Mouse (Mus musculus): Measurements from ENCODE around the gene Tmem88. TPM values are rescaled to one million over a fixed set of nuclear protein-coding genes. Genes with fewer than 3 reads are reported as not detected.

Tmem88 gene
- polyA plus RNA-seq, 1 experiment from 2014 or later, result 4.7 TPM

DNA sequence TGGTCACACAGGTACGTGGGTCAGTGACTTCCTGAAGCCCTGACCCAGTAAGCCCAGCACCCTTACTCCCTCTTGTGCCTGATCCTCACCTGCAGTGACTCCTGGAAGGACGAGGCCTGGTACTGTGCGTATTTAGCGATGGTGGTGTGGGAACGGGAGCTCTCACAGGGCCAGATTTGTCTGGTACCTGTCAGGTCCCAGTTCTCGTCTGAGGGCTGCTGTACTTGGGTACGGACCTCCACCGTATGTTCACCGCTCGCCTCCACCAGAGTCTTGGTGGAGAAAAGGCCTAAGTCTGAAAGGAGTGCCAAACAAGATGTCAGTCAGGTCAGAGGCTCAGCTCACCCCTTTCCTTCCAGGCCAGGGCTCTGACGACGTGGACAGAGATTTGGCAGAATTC lies 4.0 kb upstream of the Tmem88 start:
- Histone ChIP-seq H3K4me3 (ENCODE audit: low read depth, low read length) (no peak overlapping the region), H3K4me2 (ENCODE audit: low read length) (no peak overlapping the region), H3K36me3 (ENCODE audit: control insufficient read depth, insufficient read depth, low read length) (peaks cover 89% of the 10 kb centered on the region), H3K9ac (ENCODE audit: low read length) (no peak overlapping the region), H3K27ac (ENCODE audit: low read depth, low read length) (no peak overlapping the region), H3K9me3 (replicated peaks; ENCODE audit: control insufficient read depth, low read length) (no peaks in the 10 kb centered on the region), H3K4me1 (ENCODE audit: control insufficient read depth, insufficient read depth, low read length) (no peaks in the 10 kb centered on the region; the same call in 1 of the 2 replicates), H3K27me3 (replicated peaks; ENCODE audit: control insufficient read depth, insufficient read depth, low read length) (0 out of 2 replicates have a peak, but pooled peaks cover 4% of the 10 kb centered on the region)
- no peak for DNase-seq (ENCODE audit: low spot score)
- 84% methylated on average over 12 of the region's 12 CpGs for WGBS
- no peak for ATAC-seq

DNA sequence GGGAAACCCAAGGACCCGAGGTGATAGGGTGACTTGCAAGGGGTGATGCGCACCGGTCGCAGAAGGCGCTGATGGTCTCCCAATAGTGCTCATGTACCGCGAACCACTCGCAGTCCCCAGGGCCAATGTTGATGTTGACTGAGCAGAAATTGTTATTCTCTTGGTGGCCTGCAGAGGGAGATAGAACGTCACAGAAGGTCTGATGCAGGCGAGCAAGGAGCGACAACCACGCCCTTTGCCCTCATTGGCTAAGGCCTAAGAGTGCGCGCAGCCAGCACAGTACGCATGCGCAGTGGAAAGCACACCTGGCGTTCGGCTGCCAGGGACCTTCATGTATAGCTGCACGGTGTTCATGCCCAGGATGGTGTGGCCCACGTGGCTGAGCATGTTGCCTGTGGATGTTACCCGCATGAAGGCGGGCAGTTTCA lies 3.2 kb upstream of the Tmem88 start:
- 12% methylated on average over 22 of the region's 22 CpGs for WGBS
- Histone ChIP-seq H3K27ac (ENCODE audit: low read depth, low read length) (no peak overlapping the region), H3K4me1 (ENCODE audit: control insufficient read depth, insufficient read depth, low read length) (peaks cover 6% of the 10 kb centered on the region; the same call in 1 of the 2 replicates), H3K9ac (ENCODE audit: low read length) (no peak overlapping the region), H3K4me3 (ENCODE audit: low read depth, low read length) (no peak overlapping the region), H3K4me2 (ENCODE audit: low read length) (no peak overlapping the region), H3K36me3 (ENCODE audit: control insufficient read depth, insufficient read depth, low read length) (peaks cover 81% of the 10 kb centered on the region), H3K9me3 (replicated peaks; ENCODE audit: control insufficient read depth, low read length) (no peaks in the 10 kb centered on the region), H3K27me3 (replicated peaks; ENCODE audit: control insufficient read depth, insufficient read depth, low read length) (0 out of 2 replicates have a peak, but pooled peaks cover 4% of the 10 kb centered on the region)
- peak; percentile 96 for DNase-seq (ENCODE audit: low spot score)
- peak; percentile 71 for ATAC-seq

DNA sequence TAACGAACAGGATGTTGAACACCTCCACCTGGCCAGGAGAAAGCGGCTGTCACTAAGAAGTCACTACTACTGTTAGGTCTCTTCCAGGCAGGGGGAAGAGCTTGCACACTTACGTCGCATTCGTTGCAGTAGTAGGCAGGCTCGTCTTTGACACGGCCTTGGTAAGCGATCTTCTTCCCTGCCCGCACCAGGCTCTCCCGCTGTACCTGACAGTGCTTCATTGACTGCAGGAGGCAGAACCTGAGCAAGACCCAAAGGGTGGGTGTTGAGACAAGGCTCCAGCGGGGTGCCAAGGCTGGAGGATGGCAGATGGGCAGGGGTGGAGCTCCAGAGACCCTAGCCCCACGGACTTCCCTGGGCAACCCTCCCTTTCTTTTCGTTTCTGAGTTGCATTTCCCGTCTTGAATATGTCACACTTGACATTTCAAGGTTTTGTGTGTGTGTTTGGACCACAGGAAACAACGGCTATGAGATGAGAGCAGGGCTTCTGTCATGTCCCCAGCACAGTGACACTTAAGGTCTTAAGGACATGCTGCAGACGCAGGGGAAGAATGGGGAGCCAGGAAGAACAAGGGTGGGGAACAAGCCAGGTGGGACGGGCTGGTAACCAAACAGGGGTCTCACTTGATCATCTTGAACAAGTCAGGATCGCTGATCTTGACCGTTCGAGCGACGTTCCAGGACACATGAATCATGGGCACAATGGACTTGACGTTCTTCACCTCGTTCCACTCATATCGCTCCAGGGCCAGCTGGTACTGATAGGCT lies 2.2 kb upstream of the Tmem88 start:
- DNase-seq (ENCODE audit: low spot score) (no peak), ATAC-seq (no peak)
- 0 out of 2 replicates have a peak, but pooled peaks cover 4% of the 10 kb centered on the region for H3K27me3 ChIP-seq (replicated peaks; ENCODE audit: control insufficient read depth, insufficient read depth, low read length)
- WGBS, result 76% methylated on average over 25 of the region's 25 CpGs
- H3K9me3 ChIP-seq (replicated peaks; ENCODE audit: control insufficient read depth, low read length), result no peaks in the 10 kb centered on the region
- H3K27ac ChIP-seq (ENCODE audit: low read depth, low read length), result no peak overlapping the region
- peak overlapping the region; percentile 8; the same call in 1 of the 2 replicates for H3K9ac ChIP-seq (ENCODE audit: low read length)
- no peak overlapping the region for H3K4me3 ChIP-seq (ENCODE audit: low read depth, low read length)
- peaks cover 8% of the 10 kb centered on the region; the same call in 1 of the 2 replicates for H3K4me1 ChIP-seq (ENCODE audit: control insufficient read depth, insufficient read depth, low read length)
- H3K36me3 ChIP-seq (ENCODE audit: control insufficient read depth, insufficient read depth, low read length), result peaks cover 72% of the 10 kb centered on the region
- H3K4me2 ChIP-seq (ENCODE audit: low read length), result no peak overlapping the region

DNA sequence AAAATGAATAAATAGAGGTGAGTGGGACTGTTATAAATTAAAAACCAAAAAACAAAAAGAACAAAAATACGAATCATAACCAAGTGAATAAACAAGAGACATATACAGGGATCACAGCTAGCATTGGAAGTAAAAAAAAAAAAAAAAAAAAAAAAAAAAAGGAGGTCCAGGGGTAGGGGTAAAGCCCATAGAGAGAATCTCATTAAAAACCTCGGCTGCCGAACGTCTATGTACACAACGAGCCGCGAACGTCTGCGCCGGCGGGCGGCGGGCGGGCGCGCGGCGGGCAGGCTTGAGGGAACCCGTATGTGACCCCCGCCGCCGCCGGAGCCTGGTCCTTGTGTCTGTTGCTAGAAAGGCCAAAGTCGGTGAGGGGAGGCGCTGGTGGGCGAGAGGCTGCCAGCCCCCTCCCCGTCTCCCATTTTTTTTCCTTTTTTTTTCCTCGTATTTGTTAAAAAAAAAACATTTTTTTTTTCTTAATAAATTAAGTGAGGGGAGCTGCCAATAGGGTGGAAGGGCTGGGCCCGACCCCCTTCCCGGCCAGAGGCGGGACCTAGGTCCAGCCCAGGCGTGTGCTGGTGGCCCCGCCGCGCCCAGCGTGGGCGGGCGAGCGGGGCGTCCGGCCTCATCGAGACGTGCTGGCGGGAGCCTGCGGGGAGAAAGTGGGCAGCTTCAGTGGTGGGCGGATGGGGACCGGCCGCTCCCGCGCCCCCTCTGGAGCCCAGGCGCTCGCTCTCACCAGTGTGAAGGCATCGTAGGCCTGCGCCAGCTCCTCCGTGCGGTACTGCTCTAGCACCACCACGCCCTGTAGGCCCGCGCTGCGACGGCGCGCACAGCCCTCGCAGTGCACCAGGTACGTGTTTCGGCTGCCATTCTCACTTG lies 1.4 kb upstream of the Tmem88 start:
- no peaks in the 10 kb centered on the region for H3K9me3 ChIP-seq (replicated peaks; ENCODE audit: control insufficient read depth, low read length)
- ATAC-seq (no peak), DNase-seq (ENCODE audit: low spot score) (no peak)
- peaks cover 64% of the 10 kb centered on the region for H3K36me3 ChIP-seq (ENCODE audit: control insufficient read depth, insufficient read depth, low read length)
- H3K27me3 ChIP-seq (replicated peaks; ENCODE audit: control insufficient read depth, insufficient read depth, low read length), result 0 out of 2 replicates have a peak, but pooled peaks cover 4% of the 10 kb centered on the region
- H3K4me3 ChIP-seq (ENCODE audit: low read depth, low read length), result no peak overlapping the region
- no peak overlapping the region for H3K27ac ChIP-seq (ENCODE audit: low read depth, low read length)
- peaks cover 8% of the 10 kb centered on the region; the same call in 1 of the 2 replicates for H3K4me1 ChIP-seq (ENCODE audit: control insufficient read depth, insufficient read depth, low read length)
- H3K4me2 ChIP-seq (ENCODE audit: low read length), result 0 out of 2 replicates have a peak overlapping the region, but pooled peaks have one; percentile 9
- H3K9ac ChIP-seq (ENCODE audit: low read length), result peak overlapping the region; percentile 8; the same call in 1 of the 2 replicates
- 18% methylated on average over 59 of the region's 66 CpGs for WGBS

DNA sequence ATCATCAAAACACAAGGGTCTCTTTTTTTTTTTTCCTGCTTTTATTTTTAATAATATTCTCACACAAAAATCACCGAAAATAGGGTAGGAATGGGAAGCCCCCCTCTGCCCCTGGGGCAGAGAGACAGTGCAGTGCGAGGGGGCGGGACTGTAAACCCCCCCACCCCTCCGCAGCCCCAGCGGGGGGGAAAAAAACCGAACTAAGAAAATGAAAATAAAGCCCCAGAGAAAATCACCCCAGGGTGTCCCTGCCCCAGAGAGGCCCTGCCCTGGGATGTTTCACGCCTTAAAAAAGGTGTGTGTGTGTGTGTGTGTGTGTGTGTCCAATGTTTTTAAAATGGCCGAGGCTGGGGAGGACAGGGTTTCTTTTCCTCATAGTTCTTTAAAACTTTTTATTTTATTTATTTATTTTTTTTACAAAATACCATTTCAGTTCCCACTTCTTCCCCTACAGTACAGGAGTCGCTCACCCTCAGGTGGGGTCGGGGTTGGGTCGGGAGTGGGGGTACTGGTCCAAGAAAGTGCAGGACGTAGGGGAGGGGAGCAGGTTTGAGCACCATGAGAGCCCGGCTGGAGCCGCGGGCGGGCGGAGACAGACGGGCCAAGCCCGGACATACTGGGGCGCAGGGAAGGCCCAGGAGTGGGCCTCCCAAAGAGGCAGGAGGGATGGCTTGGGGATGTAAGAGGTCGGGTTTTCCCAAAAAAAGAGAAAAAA lies 609 bp upstream of the Tmem88 start:
- H3K9ac ChIP-seq (ENCODE audit: low read length), result no peak overlapping the region
- DNase-seq (ENCODE audit: low spot score), result no peak

DNA sequence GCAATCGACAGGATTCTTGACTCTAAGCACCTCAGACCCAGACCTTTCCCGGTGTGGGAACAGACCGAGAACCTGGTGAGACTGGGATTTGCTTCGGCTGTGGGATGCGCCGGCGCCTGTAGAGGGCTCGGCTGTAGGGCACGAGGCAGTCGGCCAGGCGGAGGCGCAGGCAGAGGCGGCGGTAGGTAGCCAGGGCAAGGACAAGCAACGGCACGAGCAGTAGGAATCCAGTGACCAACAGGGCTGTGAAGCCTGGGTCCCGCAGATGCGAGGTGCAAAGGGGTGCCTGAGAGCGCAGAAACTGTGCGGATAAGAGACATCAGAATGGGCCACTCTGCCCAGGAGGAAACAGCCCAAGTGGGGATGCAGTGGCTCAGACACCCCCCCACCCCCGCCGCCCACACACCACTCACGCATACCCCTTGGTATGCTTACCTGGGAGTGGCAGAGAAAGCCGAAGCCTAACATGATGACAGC lies 415 bp downstream of the Tmem88 start:
- no peak overlapping the region for H3K27ac ChIP-seq (ENCODE audit: low read depth, low read length)
- H3K4me3 ChIP-seq (ENCODE audit: low read depth, low read length), result 0 out of 2 replicates have a peak overlapping the region, but pooled peaks have one; percentile 15
- 8% methylated on average over 24 of the region's 24 CpGs for WGBS
- peaks cover 11% of the 10 kb centered on the region for H3K4me1 ChIP-seq (ENCODE audit: control insufficient read depth, insufficient read depth, low read length)
- DNase-seq (ENCODE audit: low spot score), result no peak
- ATAC-seq, result no peak
- peaks cover 45% of the 10 kb centered on the region for H3K36me3 ChIP-seq (ENCODE audit: control insufficient read depth, insufficient read depth, low read length)
- peak overlapping the region; percentile 49 for H3K9ac ChIP-seq (ENCODE audit: low read length)
- H3K9me3 ChIP-seq (replicated peaks; ENCODE audit: control insufficient read depth, low read length), result no peaks in the 10 kb centered on the region
- H3K27me3 ChIP-seq (replicated peaks; ENCODE audit: control insufficient read depth, insufficient read depth, low read length), result 0 out of 2 replicates have a peak, but pooled peaks cover 4% of the 10 kb centered on the region
- 0 out of 2 replicates have a peak overlapping the region, but pooled peaks have one; percentile 19 for H3K4me2 ChIP-seq (ENCODE audit: low read length)

More for the DNA sequence above, 609 bp upstream of the Tmem88 start:
- WGBS, result 23% methylated on average over 21 of the region's 21 CpGs
- Histone ChIP-seq H3K36me3 (ENCODE audit: control insufficient read depth, insufficient read depth, low read length) (peaks cover 56% of the 10 kb centered on the region), H3K27me3 (replicated peaks; ENCODE audit: control insufficient read depth, insufficient read depth, low read length) (0 out of 2 replicates have a peak, but pooled peaks cover 4% of the 10 kb centered on the region), H3K4me3 (ENCODE audit: low read depth, low read length) (no peak overlapping the region), H3K27ac (ENCODE audit: low read depth, low read length) (no peak overlapping the region), H3K9me3 (replicated peaks; ENCODE audit: control insufficient read depth, low read length) (no peaks in the 10 kb centered on the region), H3K4me1 (ENCODE audit: control insufficient read depth, insufficient read depth, low read length) (peaks cover 11% of the 10 kb centered on the region), H3K4me2 (ENCODE audit: low read length) (no peak overlapping the region)
- no peak for ATAC-seq

DNA sequence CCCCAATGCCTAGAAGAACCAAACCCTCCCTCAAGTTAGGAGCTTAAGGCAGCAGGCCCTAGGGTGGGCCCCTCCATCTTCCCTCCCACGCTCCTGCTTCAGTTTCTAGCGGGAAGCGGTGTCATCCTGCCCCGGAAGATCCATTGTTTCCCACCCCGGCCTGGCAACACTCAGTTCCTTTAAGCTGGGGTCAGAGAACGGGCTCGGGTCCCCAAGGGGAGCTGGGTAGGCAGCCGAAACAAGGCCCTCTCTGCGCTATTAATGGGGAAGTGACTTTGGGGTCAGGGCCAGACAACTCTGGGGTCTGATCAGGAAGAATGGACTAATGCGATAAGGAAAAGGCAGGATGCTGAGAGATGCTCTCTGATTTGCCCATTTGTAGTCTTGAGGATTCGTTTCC lies 1.3 kb downstream of the Tmem88 start:
- Histone ChIP-seq H3K4me3 (ENCODE audit: low read depth, low read length) (peak overlapping the region; percentile 55; the same call in 1 of the 2 replicates), H3K4me1 (ENCODE audit: control insufficient read depth, insufficient read depth, low read length) (peaks cover 11% of the 10 kb centered on the region), H3K36me3 (ENCODE audit: control insufficient read depth, insufficient read depth, low read length) (peaks cover 37% of the 10 kb centered on the region), H3K9ac (ENCODE audit: low read length) (peak overlapping the region; percentile 73), H3K9me3 (replicated peaks; ENCODE audit: control insufficient read depth, low read length) (no peaks in the 10 kb centered on the region), H3K27ac (ENCODE audit: low read depth, low read length) (no peak overlapping the region), H3K27me3 (replicated peaks; ENCODE audit: control insufficient read depth, insufficient read depth, low read length) (0 out of 2 replicates have a peak, but pooled peaks cover 4% of the 10 kb centered on the region), H3K4me2 (ENCODE audit: low read length) (peak overlapping the region; percentile 57)
- WGBS, result 31% methylated on average over 11 of the region's 11 CpGs
- DNase-seq (ENCODE audit: low spot score) (no peak), ATAC-seq (no peak)

Measured in forebrain, embryonic 14.5 days (tissue).